Mouse (Mus musculus) heart, embryonic 14.5 days (tissue): ENCODE data around the gene Fam129a. TPM values are rescaled to one million over a fixed set of nuclear protein-coding genes. Genes with fewer than 3 reads are reported as not detected.

Source experiments
- ATAC-seq: fragments of 200-750 bp; cut with Nextera tagmentation; 2 replicates; pipeline ENCODE4 v1.8.0; 2017; ENCODE audit warnings: low read depth, moderate TSS enrichment; ENCODE audit not compliant: insufficient number of reproducible peaks, insufficient read depth, low FRiP score
- H3K27ac ChIP-seq, 2 experiments: fragments of 200-500 bp in 1 of 2; fragments of 300-500 bp in 1 of 2; sonication (generic) in 1 of 2; replicated peaks in 1 of 2; 2 replicates each; pipeline ENCODE4 v1.5.1; 2012 to 2014; ENCODE audit warnings: low read depth in 2 of 2, low read length in 2 of 2, control low read depth in 1 of 2, mild to moderate bottlenecking in 1 of 2, mixed read lengths in 1 of 2; ENCODE audit not compliant: control insufficient read depth in 1 of 2, insufficient read depth in 1 of 2
- H3K27me3 ChIP-seq: fragments of 300-500 bp; sonication (generic); 2 replicates; pipeline ENCODE4 v1.6.1; 2014; ENCODE audit warnings: mild to moderate bottlenecking, low read length, control low read depth; ENCODE audit not compliant: control insufficient read depth, insufficient read depth
- H3K36me3 ChIP-seq: fragments of 300-500 bp; sonication (generic); 2 replicates; pipeline ENCODE4 v1.6.1; 2014; ENCODE audit warnings: mild to moderate bottlenecking, control low read depth, low read length, mixed read lengths; ENCODE audit not compliant: control insufficient read depth, insufficient read depth
- H3K4me1 ChIP-seq, 2 experiments: fragments of 200-500 bp in 1 of 2; fragments of 300-500 bp in 1 of 2; sonication (generic) in 1 of 2; 2 replicates each; pipeline ENCODE4 v1.6.1; 2012 to 2014; ENCODE audit warnings: low read length in 2 of 2, control low read depth in 1 of 2, mixed read lengths in 1 of 2; ENCODE audit not compliant: control insufficient read depth in 2 of 2, insufficient read depth in 2 of 2
- H3K4me2 ChIP-seq: fragments of 300-500 bp; sonication (generic); 2 replicates; pipeline ENCODE4 v1.6.1; 2014; ENCODE audit warnings: mild to moderate bottlenecking, low read length
- H3K4me3 ChIP-seq, 2 experiments: fragments of 200-500 bp in 1 of 2; fragments of 300-500 bp in 1 of 2; sonication (generic) in 1 of 2; 2 replicates each; pipeline ENCODE4 v1.5.1; 2012 to 2014; ENCODE audit warnings: low read length in 2 of 2, mild to moderate bottlenecking in 2 of 2, control low read depth in 1 of 2, low read depth in 1 of 2, moderate library complexity in 1 of 2; ENCODE audit not compliant: control insufficient read depth in 1 of 2, insufficient read depth in 1 of 2
- H3K9ac ChIP-seq: fragments of 300-500 bp; sonication (generic); 2 replicates; pipeline ENCODE4 v1.6.1; 2014; ENCODE audit warnings: mild to moderate bottlenecking, low read length
- H3K9me3 ChIP-seq: fragments of 300-500 bp; sonication (generic); 2 replicates; pipeline ENCODE4 v1.6.1; 2016; ENCODE audit warnings: low read length, control low read depth; ENCODE audit not compliant: control insufficient read depth
- WGBS: fragments of 180-500 bp; shearing (Covaris S2); extraction: QIAGEN DNeasy Blood & Tissue Kit; methylation state at CpG from one replicate; pipeline ENCODE4 v1.1.7; 2014; 5-methylcytosine and 5-hydroxymethylcytosine counted together
- polyA plus RNA-seq: library from polyadenylated mRNA; unstranded; fragments of >200 nt; fragmentation: Nextera tagmentation; extraction: Ambion mirVana; gene quantifications from 2 replicates; pipeline ENCODE4 v1.2.1, GENCODE M21; 2014

Gene Fam129a
- polyA plus RNA-seq, 1 experiment from 2014 or later: 5.8 TPM

- Histone ChIP-seq H3K9me3 (no peaks in the 10 kb centered on the region), H3K27ac (no peak overlapping the region), H3K4me2 (no peak overlapping the region), H3K27me3 (no peaks in the 10 kb centered on the region), H3K36me3 (no peaks in the 10 kb centered on the region), H3K9ac (no peak overlapping the region), H3K4me1 (peaks cover 0 to 2% of the 10 kb centered on the region in 2 experiments; a peak in 1 of 4 replicates), H3K4me3 (no peak overlapping the region)
- no peak for ATAC-seq
- WGBS: 77% methylated on average over 4 of the region's 4 CpGs
Measured at GRCm38 (mm10) chr1:151585647-151586046, 14.7 kb downstream of the Fam129a start.

GRCm38 (mm10) chr1:151592085-151593017, 21.4 kb downstream of the Fam129a start:
- ATAC-seq: no peak
- 53% methylated on average over 13 of the region's 13 CpGs for WGBS
- Histone ChIP-seq H3K27ac (no peak overlapping the region), H3K36me3 (no peaks in the 10 kb centered on the region), H3K4me2 (peak overlapping the region; percentile 39; the same call in 1 of the 2 replicates), H3K4me1 (peaks cover 6 to 17% of the 10 kb centered on the region in 2 experiments), H3K4me3 (no peak overlapping the region), H3K9ac (peak overlapping the region; percentile 42; the same call in 1 of the 2 replicates), H3K9me3 (no peaks in the 10 kb centered on the region), H3K27me3 (no peaks in the 10 kb centered on the region)

DNA sequence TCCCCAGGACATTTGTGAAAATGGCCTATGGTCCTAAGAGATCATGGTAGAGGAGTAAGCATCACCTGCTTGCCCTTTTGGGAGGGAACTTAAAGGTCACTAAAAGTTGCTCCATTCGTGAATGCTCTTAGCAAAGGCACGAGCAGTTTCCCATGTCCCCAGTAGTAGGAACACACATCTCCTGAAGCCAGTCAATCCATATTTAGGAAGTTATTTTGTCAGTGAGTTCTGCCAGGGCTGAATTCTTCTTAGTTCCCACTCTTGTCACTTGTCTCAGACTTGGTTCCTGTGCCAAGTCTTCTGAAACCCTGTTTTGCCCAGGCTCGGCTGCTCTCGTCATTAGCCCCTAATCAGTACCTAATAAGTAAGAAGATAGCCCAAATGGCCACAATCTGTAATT, 23.9 kb downstream of the Fam129a start:
- Histone ChIP-seq H3K9me3 (no peaks in the 10 kb centered on the region), H3K4me2 (no peak overlapping the region), H3K27me3 (no peaks in the 10 kb centered on the region), H3K9ac (no peak overlapping the region), H3K4me1 (peaks cover 6 to 17% of the 10 kb centered on the region in 2 experiments), H3K36me3 (no peaks in the 10 kb centered on the region), H3K4me3 (no peak overlapping the region), H3K27ac (peak overlapping the region; percentile 39 to 57; a peak in 2 of 4 replicates)
- 50% methylated on average over 4 of the region's 4 CpGs for WGBS
- no peak for ATAC-seq

DNA sequence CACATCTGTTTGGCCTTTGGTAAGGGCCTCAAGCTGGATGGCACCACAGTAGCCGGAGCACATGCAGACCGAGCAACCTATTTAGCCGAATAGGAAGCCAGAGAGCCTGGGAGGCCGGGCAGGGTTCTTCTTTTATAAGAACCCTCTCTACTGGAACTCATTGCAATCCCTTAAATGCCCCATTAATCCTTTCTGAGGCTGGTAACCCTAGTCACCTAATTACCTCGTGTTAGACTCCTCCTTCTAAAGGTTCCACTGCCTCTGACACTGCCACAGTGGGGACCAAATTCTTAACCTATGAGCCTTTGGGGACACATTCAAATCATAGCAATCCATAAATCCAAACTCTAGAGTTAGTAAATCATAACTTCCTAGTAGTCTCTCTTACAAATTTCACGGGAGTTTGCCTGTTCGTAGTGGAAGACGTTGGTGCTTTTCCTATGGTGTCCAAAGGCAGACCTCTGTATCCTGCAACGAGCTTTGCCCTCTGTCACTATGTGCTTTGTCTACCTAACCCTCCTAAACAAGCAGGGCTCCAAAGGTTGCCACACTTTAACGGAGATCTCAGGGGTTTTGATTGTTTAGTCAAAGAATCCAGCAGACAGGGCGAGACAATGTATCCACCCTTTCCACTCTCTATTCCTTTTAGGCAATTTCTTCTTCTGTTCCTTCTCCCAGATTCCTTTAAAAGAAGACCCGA, 24.8 kb downstream of the Fam129a start:
- Histone ChIP-seq H3K4me3 (no peak overlapping the region), H3K4me2 (no peak overlapping the region), H3K9me3 (no peaks in the 10 kb centered on the region), H3K27ac (no peak overlapping the region), H3K27me3 (no peaks in the 10 kb centered on the region), H3K4me1 (peaks cover 6 to 17% of the 10 kb centered on the region in 2 experiments), H3K9ac (no peak overlapping the region), H3K36me3 (no peaks in the 10 kb centered on the region)
- no peak for ATAC-seq
- WGBS: 81% methylated on average over 12 of the region's 12 CpGs

- Histone ChIP-seq H3K4me3 (no peak overlapping the region), H3K27me3 (no peaks in the 10 kb centered on the region), H3K36me3 (no peaks in the 10 kb centered on the region), H3K9ac (no peak overlapping the region), H3K4me1 (peaks cover 5 to 12% of the 10 kb centered on the region in 2 experiments), H3K4me2 (no peak overlapping the region), H3K27ac (no peak overlapping the region), H3K9me3 (no peaks in the 10 kb centered on the region)
- no peak for ATAC-seq
- 61% methylated on average over 8 of the region's 8 CpGs for WGBS
Measured at GRCm38 (mm10) chr1:151596562-151596961, 25.6 kb downstream of the Fam129a start.

DNA sequence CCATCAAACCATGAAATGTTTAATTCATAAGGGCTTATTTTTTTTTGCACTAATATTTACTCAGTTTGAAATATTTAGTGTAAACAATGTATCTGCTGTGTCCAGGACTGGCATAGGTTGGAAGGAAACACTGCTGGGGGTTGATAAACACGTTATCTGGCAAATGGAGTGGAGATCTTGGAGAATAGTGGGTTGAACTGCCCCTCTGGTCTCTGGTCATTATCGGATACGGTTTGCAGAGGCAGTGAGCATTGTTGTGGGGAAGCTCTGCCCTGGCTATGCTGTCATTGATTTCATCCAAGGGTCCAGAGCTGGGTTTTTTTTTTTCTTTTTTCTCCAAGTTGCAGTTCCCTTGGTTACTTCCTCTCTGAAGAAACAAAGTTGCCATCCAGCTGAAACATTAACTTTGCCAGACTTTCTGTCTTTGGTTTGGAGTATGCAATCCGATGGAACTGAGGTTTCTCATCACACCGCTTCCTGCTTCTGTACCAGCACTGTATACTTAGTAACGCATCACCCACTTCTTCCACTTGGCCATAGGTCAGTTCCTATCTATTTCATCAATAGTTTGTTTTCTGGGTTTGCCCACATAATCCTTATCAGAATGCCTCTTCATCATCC, 26.8 kb downstream of the Fam129a start:
- no peaks in the 10 kb centered on the region for H3K9me3 ChIP-seq
- H3K9ac ChIP-seq: no peak overlapping the region
- H3K27me3 ChIP-seq: no peaks in the 10 kb centered on the region
- WGBS: 67% methylated on average over 6 of the region's 6 CpGs
- H3K4me3 ChIP-seq: no peak overlapping the region
- H3K27ac ChIP-seq: no peak overlapping the region
- no peak for ATAC-seq
- 0 out of 4 replicates have a peak, but pooled peaks cover 0 to under 1% of the 10 kb centered on the region in 2 experiments for H3K4me1 ChIP-seq
- no peaks in the 10 kb centered on the region for H3K36me3 ChIP-seq
- no peak overlapping the region for H3K4me2 ChIP-seq

GRCm38 (mm10) chr1:151598876-151599275, 27.9 kb downstream of the Fam129a start:
- no peak overlapping the region for H3K4me3 ChIP-seq
- no peak for ATAC-seq
- no peaks in the 10 kb centered on the region for H3K36me3 ChIP-seq
- H3K4me2 ChIP-seq: no peak overlapping the region
- no peak overlapping the region for H3K9ac ChIP-seq
- no peaks in the 10 kb centered on the region for H3K27me3 ChIP-seq
- H3K27ac ChIP-seq: no peak overlapping the region
- 97% methylated on average over 2 of the region's 2 CpGs for WGBS
- H3K9me3 ChIP-seq: no peaks in the 10 kb centered on the region
- no peaks in the 10 kb centered on the region for H3K4me1 ChIP-seq
